Mouse (Mus musculus) cerebellum, adult 11 months (tissue): Measurements from ENCODE around the gene Olfr96.
"Not testable (repeated sequence)": the region's sequence is repeated elsewhere in the genome, so short reads cannot be mapped to it uniquely, and the experiment has no call there.

ENCODE experiments used
- DNase-seq: peaks from one replicate; pipeline ENCODE4 v3.0.0; 2022

The Olfr96 gene

GRCm38 (mm10) chr17:37219846-37220245 lies at the start of gene Olfr96:
Gene Olfr96, plus strand, starts transcription at chr17:37220146.
- no peak for DNase-seq

GRCm38 (mm10) chr17:37185474-37185873 lies 34.5 kb upstream of the Olfr96 start:
- no peak for DNase-seq

GRCm38 (mm10) chr17:37190711-37191110 lies 29.2 kb upstream of the Olfr96 start:
- peak; percentile 10 for DNase-seq

- DNase-seq, result no peak
These were observed 26.9 kb upstream of the Olfr96 start for GRCm38 (mm10) chr17:37193032-37193431.

- DNase-seq, result no peak
These were observed 26.3 kb upstream of the Olfr96 start, which contains the start of gene Ubd for GRCm38 (mm10) chr17:37193656-37194055. Gene Ubd, plus strand, starts transcription at chr17:37193892.

GRCm38 (mm10) chr17:37194782-37195181 lies 25.2 kb upstream of the Olfr96 start:
- DNase-seq, result no peak

- DNase-seq, result no peak
These were observed 22.9 kb upstream of the Olfr96 start for GRCm38 (mm10) chr17:37196845-37197724.

GRCm38 (mm10) chr17:37200894-37201293 lies 19.1 kb upstream of the Olfr96 start, which contains the start of gene Olfr94:
Gene Olfr94, minus strand, starts transcription at chr17:37200994.
- DNase-seq, result no peak

GRCm38 (mm10) chr17:37203206-37203916 lies 16.6 kb upstream of the Olfr96 start:
- DNase-seq, result peak; percentile 56

- DNase-seq, result no peak
These were observed 16.1 kb upstream of the Olfr96 start for GRCm38 (mm10) chr17:37203917-37204236.

GRCm38 (mm10) chr17:37210884-37211768 lies 8.8 kb upstream of the Olfr96 start:
- no peak for DNase-seq

- DNase-seq, result no peak
These were observed 6.9 kb upstream of the Olfr96 start, which contains the start of gene Olfr95 for GRCm38 (mm10) chr17:37213018-37213417. Gene Olfr95, minus strand, starts transcription at chr17:37213118.

- DNase-seq, result no peak
These were observed 1.5 kb upstream of the Olfr96 start for GRCm38 (mm10) chr17:37218486-37218885.

- DNase-seq, result no peak
These were observed 1.9 kb downstream of the Olfr96 start for GRCm38 (mm10) chr17:37221879-37222278.

- DNase-seq, result not testable (repeated sequence)
These were observed 17.3 kb downstream of the Olfr96 start, which contains the start of gene Olfr97 for GRCm38 (mm10) chr17:37237230-37237629. Gene Olfr97, minus strand, starts transcription at chr17:37237330.

- no peak for DNase-seq
These were observed 22.3 kb downstream of the Olfr96 start for GRCm38 (mm10) chr17:37242198-37242597.

- peak; percentile 1 for DNase-seq
These were observed 26.8 kb downstream of the Olfr96 start for GRCm38 (mm10) chr17:37246715-37247114.

GRCm38 (mm10) chr17:37249460-37249859 lies 29.5 kb downstream of the Olfr96 start:
- no peak for DNase-seq

GRCm38 (mm10) chr17:37250544-37250943 lies 30.6 kb downstream of the Olfr96 start:
- no peak for DNase-seq

GRCm38 (mm10) chr17:37263626-37264025 lies 43.7 kb downstream of the Olfr96 start, which contains the start of gene Olfr98:
Gene Olfr98, minus strand, starts transcription at chr17:37263749.
- DNase-seq, result no peak

- peak; percentile 43 for DNase-seq
These were observed 50.2 kb downstream of the Olfr96 start, which contains the start of gene H2-M3 for GRCm38 (mm10) chr17:37270058-37270701. Gene H2-M3, plus strand, starts transcription at chr17:37270220.

GRCm38 (mm10) chr17:37270702-37271092 lies 50.8 kb downstream of the Olfr96 start:
- no peak for DNase-seq
